Mouse (Mus musculus): Measurements from ENCODE around the gene Haspin.

Gene Haspin

GRCm38 (mm10) chr11:73087700-73088480 is 50.2 kb downstream of the Haspin start:
- DNase-seq (ENCODE audit: low spot score) = no peak
